Mouse (Mus musculus) right cerebral cortex, postnatal 14 days (tissue): ENCODE measurements around the gene Atg4d.
"Not testable (repeated sequence)": the region's sequence is repeated elsewhere in the genome, so short reads cannot be mapped to it uniquely, and the experiment has no call there.

ENCODE experiments used
- DNase-seq: peaks from one replicate; pipeline ENCODE4 v3.0.0; 2022

The Atg4d gene

GRCm38 (mm10) chr9:21243826-21244427 lies 21.2 kb upstream of the Atg4d start:
- DNase-seq: no peak

DNA sequence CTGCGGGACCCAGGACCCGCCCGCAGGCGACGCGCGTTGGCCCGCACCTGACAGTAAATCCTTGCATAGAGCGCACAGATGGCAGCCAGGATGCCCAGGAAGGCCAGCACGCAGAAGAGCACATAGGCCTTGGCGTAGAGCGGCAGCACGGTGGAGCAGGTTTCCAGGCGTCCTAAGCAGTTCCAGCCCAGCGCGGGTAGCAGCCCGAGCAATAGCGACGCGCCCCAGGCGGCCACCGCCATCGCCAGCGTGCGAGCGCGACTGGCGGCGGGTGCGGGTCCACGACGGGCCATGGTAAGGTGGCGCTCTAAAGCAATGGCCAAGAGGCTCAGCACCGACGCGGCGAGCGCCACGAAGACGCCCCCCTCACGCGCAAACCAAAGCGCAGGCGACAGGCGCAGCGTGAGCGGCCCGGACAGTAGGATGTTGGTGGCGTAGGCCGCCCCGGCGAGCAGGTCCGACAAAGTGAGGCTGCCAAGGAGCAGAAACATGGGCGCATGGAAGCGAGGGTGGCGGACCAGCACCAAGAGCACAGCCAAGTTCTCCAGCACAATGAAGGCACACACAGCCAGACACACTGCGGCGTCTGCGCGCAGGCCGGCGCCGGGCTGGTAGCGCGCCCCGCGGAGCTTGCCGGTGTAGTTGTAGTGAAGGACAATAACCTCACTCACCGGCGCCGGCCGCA lies 20.5 kb upstream of the Atg4d start:
- no peak for DNase-seq

DNA sequence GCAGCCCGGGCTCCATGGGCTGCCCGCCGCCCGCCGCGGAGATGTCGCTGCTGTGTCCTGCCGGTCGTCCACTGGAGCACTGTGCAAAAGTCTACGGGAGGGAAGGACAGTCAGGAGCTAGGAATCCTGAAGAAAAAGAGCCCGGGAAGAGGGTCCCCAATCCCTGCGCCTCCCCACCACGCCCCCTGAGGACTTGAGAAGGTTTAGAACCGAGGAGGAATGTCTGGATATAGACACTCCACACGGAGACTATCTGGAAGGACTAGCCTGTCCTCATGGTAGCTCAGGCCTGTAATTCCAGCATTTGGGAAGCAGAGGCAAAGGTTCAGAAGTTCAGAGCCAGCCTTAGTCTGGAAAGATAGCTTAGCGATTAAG lies 20.0 kb upstream of the Atg4d start:
- DNase-seq: no peak

DNA sequence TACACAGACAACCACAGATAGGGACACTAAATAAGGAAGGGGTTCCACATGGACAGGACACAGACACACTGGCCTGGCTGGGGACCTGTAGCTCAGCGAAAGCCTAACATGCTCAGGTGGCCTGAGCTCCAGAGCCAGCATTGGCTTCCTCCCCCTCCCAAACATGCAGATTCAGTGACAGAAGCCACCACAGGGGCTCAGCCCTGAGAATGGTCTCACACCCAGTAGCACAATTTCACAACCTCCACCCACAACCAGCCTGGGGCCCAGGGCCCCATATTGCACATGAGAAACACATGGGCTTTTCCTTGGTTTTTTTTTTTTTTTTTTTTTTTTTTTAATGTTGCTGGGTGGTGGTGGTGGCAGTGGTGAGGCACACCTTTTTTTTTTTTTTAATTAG lies 18.8 kb upstream of the Atg4d start:
- DNase-seq: no peak

- no peak for DNase-seq
Observed at GRCm38 (mm10) chr9:21248326-21248725, 16.8 kb upstream of the Atg4d start, which contains the start of gene S1pr5. Gene S1pr5, minus strand, starts transcription at chr9:21248443.

GRCm38 (mm10) chr9:21249629-21250508 lies 15.2 kb upstream of the Atg4d start:
- DNase-seq: no peak

DNA sequence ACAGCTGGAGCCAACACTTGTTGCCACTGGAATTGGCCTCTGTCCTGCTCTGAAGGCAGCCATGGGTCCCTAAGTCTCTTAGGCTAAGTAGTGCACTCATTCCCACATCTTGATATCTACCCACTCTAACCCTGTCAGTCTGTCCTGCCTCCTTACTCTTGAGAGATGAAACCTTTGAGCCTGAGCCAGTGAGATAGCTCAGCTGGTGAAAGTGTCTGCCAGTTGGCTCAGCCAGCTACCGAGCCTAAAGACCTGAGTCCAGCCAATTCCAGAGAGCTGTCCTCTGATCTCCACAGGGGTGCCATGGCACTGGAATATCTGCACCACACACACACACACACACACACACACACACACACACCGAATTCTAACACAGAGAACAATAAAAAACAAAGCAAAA lies 14.6 kb upstream of the Atg4d start:
- no peak for DNase-seq

DNA sequence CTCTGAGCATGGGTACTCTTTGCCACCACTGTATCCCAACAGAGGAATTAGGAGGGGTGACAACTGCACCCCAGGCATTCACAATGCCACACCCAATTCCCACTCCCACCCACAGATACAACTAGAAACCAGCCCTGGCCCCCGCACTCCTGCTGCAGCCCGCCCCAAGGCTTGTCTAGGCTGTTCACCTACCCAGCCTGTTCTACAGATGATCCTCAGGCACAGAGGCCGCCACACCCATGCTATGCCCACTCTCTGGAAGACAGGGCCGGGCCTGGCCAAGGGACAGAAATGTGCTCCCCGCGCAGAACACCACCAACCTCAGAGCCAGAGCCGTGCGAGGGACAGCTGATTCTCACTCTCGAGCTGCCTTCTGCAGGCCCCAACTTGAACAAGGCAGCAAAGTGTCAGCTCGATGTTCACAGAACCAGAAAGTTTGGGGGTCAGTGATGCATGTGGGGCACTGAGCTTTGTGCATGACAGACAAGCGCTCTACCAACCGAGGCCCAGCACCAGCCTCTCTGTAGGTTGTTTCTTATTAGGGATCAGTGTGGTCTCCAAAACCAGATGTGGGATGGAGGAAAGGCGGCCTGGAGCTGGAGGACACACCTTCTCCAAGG lies 13.9 kb upstream of the Atg4d start:
- DNase-seq: no peak

DNA sequence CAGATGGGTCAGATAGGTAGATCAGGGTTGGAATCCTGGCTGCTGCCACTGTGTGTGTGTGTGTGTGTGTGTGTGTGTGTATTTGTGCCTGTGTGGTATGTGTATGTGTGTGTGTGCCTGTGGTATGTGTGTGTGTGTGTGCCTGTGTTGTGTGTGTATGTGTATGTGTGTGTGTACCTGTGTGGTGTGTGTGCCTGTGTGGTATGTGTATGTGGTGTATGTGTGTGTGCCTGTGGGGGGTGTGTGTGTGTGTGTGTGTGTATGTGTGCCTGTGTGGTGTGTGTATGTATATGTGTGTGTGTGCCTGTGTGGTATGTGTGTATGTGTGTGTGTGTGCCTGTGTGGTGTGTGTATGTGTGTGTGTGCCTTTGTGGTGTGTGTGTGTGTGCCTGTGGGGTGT lies 10.4 kb upstream of the Atg4d start:
- DNase-seq: no peak

DNA sequence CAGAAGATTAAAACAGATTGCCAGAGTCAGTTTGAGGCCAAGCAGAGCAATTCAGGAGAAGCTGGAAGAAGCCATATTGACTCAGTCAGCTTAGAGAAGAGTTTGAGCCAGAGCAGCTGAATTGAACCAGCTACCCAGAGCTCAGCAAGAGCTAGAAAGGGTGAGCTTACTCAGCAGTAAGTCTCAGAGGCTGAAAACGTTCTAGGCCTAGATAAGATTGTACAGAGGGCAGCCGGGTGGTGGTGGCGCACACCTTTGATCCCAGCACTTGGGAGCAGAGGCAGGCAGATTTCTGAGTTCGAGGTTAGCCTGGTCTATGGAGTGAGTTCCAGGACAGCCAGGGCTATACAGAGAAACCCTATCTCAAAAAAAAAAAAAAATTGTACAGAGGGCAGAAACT lies 8.7 kb upstream of the Atg4d start:
- not testable (repeated sequence) for DNase-seq

GRCm38 (mm10) chr9:21260491-21261040 lies 4.5 kb upstream of the Atg4d start:
- DNase-seq: no peak

DNA sequence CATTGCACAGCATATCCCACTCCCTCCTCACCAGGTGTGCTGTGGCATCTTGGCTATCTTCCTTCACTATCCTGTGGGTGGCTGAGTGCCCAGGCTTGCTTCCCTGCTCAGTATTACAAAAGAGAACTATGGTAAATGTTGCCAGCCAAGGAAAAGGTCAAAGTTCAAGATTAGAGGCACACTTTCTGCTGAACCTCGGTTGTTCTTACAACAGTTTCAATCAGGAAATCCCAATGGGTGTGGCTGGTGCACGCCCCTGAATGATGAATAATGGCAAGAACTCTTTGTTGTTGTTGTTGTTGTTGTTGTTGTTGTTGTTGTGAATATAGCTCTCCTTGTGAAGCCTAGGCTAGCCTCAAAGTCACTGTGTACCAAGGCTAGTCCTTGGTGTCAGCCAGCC lies 3.3 kb upstream of the Atg4d start:
- no peak for DNase-seq

DNA sequence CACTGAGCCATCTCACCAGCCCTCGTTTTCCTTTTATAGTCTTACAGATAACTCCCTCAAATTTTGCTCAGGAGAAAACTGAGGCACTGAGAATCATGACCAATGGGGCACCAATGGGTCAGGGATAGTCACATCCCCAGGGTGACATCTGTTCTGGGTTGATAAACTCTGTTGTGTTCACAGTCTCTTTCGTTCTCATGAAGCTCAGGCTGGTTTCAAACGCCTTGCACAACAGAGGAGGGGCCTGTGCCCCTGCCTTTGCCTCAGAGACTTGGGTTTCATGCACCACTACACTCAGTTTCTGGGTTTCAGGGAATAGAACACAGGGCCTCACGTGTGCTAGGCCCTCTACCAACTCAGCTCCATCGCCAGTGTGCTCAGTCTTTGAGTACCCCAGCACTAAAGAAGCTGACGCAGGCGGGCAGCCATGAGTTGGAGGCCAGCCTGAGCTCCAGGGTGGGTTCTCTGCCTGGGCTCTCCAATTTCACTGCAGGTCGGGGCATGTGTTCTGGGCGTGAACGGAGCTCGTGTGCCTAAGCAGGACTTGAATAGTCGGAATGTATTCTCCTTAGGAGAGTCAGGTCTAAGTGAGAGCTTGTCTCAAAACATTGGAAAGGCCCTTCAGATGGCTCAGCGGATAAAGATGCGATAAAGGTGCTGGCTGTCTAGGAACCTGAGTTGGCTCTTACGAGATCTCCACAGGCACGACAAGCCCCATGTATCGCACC lies 657 bp upstream of the Atg4d start:
- no peak for DNase-seq

DNA sequence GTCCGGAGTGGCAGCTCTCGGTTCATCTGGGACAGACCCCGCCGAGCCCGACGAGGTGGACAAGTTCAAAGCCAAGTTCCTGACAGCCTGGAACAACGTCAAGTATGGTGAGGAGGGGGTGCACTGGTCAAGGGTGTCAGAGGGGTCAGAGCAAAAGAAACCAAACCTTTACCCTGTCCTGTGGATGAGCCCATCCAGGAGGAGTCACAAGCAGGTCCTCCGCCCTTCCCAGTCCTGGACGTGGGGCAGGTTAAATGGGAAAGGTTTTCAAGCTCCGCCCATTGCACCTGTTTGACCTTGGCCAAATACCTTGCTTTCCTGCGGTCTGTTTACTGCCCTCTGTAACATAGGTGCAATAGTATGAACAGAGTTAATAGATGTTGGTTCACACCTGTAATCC lies 518 bp downstream of the Atg4d start:
- DNase-seq: peak; percentile 32

DNA sequence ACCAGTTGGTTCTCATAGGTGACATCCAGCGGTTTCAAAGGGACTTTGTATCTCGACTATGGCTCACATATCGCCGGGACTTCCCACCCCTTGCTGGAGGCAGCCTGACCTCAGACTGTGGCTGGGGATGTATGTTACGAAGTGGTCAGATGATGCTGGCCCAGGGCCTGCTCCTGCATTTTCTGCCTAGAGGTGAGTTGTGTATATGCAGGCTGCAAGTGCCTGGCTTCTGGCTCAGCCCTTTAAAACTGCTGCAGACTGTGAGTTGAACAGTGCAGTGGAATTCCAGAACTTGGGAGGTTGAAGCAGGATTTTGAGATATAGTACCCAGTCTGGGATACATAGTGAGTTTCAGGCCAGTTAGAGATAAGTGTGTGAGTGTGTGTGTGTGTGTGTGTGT lies 1.8 kb downstream of the Atg4d start:
- DNase-seq: no peak

DNA sequence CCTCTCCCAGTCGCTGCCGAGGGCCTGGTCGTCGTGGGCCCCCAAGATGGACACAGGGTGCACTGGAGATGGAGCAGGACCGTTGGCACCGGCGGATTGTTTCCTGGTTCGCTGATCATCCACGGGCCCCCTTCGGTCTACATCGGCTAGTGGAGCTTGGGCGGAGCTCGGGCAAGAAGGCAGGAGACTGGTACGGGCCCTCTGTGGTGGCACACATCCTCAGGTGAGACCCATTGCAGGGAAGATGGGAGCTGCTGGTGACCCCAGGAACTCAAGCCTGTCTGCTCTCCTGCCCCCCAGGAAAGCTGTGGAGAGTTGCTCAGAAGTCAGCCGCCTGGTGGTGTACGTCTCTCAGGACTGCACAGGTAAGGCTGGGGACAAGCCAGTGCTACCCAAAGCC lies 3.2 kb downstream of the Atg4d start:
- no peak for DNase-seq

DNA sequence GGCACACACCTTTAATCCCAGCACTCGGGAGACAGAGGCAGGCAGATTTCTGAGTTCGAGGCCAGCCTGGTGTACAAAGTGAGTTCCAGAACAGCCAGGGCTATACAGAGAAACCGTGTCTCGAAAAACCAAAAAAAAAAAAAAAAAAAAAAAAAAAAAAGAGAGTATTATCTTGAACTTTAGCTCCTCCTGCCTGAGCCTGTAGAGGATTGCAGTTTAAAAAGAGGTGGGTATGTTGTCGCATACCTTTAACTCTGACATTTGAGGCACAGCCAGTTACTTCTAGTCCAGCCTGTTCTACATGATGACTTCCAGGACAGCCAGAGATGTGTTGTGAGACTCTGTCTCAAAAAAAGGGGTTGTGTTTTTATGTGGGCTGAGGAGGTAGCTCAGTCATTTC lies 4.5 kb downstream of the Atg4d start:
- DNase-seq: not testable (repeated sequence)

- no peak for DNase-seq
Observed at GRCm38 (mm10) chr9:21272391-21272790, 7.3 kb downstream of the Atg4d start.

- no peak for DNase-seq
Observed at GRCm38 (mm10) chr9:21273094-21273493, 8.0 kb downstream of the Atg4d start.

DNA sequence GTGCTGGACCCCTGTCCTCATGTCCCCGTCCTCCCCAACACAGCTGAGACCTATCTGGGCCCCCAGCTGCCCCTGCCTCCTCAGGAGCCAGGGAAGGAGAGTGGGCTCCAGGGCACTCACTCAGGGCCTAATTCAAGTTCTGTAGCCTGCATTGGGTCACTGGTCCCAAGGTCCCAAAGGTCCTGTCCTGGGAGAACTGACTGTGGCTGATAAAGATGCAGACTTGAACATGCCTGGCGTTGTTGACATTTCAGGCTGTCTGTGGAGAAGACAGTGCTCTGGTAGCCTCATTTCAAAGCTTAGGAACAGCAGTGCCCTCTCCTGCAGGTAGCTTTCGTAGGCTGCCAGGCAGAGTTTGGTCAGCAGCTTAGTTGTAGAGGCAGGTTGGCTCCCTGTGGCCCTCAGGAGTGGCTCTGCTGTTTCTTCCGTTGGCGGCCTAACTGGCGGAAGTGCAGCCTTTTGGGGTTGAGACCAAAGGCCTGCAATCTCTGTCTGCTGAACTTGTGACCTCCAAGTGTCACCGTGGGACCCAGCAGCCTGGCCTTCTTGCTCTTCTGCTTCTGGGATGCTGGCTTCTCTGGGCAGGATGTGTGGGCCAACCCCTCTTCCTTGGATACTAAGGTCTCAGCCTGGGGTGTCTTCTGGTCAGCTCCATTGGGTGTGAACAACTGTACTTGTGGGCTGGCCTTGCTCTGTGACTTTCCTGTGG lies 8.6 kb downstream of the Atg4d start:
- no peak for DNase-seq

DNA sequence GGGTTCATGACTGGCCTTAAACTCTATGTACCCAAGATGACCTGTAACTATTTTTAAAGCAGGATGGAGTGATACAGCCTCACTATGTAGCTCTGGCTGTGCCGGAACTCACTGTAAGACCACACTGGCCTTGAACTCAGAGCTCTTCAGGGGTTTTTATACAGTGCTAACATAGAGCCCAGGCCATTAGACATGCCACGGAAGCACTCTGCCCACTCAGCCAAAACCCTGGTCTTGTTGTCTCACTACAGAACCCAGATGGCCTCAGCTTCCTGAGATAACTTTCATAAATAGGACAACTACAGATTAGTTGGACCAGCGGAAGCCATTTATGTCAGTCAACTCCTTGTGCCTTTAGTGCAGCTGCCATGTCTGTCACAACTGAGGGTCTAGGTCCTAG lies 9.2 kb downstream of the Atg4d start:
- no peak for DNase-seq
